Mouse (Mus musculus): Measurements from ENCODE around the gene Obox3. TPM values are rescaled to one million over a fixed set of nuclear protein-coding genes. Genes with fewer than 3 reads are reported as not detected.
"Not testable (repeated sequence)": the region's sequence is repeated elsewhere in the genome, so short reads cannot be mapped to it uniquely, and the experiment has no call there.

Obox3 gene
- not detected in 3 replicates for total RNA-seq (2017)

- ATAC-seq (replicated peaks; ENCODE audit: insufficient number of reproducible peaks, low FRiP score, low TSS enrichment, poor library complexity, severe bottlenecking) = not testable (repeated sequence)
Measured at GRCm38 (mm10) chr7:15639802-15640201, at the start of gene Obox3. Gene Obox3 (minus strand): TSS chr7:15639902.

- ATAC-seq (replicated peaks; ENCODE audit: insufficient number of reproducible peaks, low FRiP score, low TSS enrichment, poor library complexity, severe bottlenecking) = not testable (repeated sequence)
Measured at GRCm38 (mm10) chr7:15509411-15509810, 130.3 kb downstream of the Obox3 start.

Other genes with a start within 250 kb of the Obox3 start
- not detected in 3 replicates for gene Obox5, start 110.2 kb upstream of the Obox3 start, total RNA-seq (2017)
- gene Obox6, start 199.8 kb upstream of the Obox3 start, total RNA-seq (2017) = not detected in 3 replicates
- gene Crx, start 240.1 kb upstream of the Obox3 start, total RNA-seq (2017) = not detected in 3 replicates
- gene Crxos, start 242.7 kb upstream of the Obox3 start, total RNA-seq (2017) = not detected in 3 replicates